ENCODE assay signal across 24 mouse cellular contexts in the genomic region with DNA sequence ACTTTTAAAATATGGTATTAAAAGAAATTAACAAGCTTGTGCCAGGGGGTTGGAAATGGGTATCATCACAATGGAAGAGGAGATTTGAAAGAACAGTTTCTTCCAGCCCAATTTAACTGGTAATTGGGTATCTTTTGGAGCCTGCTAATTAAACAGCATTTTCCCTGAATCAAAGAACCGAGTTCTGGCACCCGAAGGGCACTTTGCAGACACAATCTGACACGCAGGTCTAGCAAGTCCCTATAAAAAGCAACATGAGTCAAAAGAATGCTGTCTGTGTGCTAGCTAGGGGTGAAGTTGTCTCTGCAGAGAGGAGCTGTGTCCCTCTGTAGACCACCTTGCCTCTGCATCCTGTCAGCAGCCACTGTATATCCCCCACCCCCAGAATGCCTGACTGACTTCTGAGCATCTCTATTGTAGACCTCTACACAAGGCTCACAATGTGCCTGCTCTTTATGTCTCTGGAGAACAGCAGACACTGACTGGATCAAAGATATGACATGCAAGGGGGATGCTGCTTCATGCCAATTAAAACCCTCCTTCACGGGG.
DNase-seq lines count a peak whose midpoint lies in the region; ATAC-seq and TF ChIP-seq lines count a peak whose summit lies in the region.
"Had no signal": no experiment of that assay in that cellular context is flagged by ENCODE, and none has a peak within 500 bp of the region (broad histone marks: within the 10 kb centered on the region; RNA-seq: fewer than 3 reads in every experiment).

No protein-coding gene starts in this region.

- H3K36me3 ChIP-seq in heart, embryonic 16.5 days (ENCODE audit: control insufficient read depth, insufficient read depth): no peaks in the 10 kb centered on the region
- no peaks in the 10 kb centered on the region for H3K36me3 ChIP-seq in neural tube, embryonic 15.5 days
- H3K36me3 ChIP-seq in forebrain, postnatal 0 days (ENCODE audit: insufficient read depth): no peaks in the 10 kb centered on the region
- H3K36me3 ChIP-seq: G1E; heart, embryonic 12.5 days; hindbrain, embryonic 12.5 days; limb, embryonic 12.5 days had no signal

- H3K27ac ChIP-seq in heart, embryonic 16.5 days (ENCODE audit: low read length): no peak overlapping the region; the same call in 1 of the 2 replicates
- 0 out of 2 replicates have a peak overlapping the region, but pooled peaks have one; percentile 13 for H3K27ac ChIP-seq in neural tube, embryonic 15.5 days (replicated peaks)
- no peak overlapping the region for H3K27ac ChIP-seq in forebrain, postnatal 0 days (ENCODE audit: low read depth, low read length)
- H3K27ac ChIP-seq: hindbrain, embryonic 12.5 days; limb, embryonic 12.5 days; macrophage had no signal

- H3K9ac ChIP-seq in heart, embryonic 16.5 days (ENCODE audit: low read length): no peak overlapping the region
- H3K9ac ChIP-seq in neural tube, embryonic 15.5 days (replicated peaks): no peak overlapping the region
- no peak overlapping the region for H3K9ac ChIP-seq in forebrain, postnatal 0 days
- H3K9ac ChIP-seq: heart, embryonic 12.5 days; hindbrain, embryonic 12.5 days; limb, embryonic 12.5 days; liver, postnatal 0 days had no signal

- DNase-seq in heart, adult 8-10 months (ENCODE audit: low spot score): no peak
- DNase-seq in neural tube, embryonic 10.5 days (ENCODE audit: extremely low spot score, low spot score): no peak
- DNase-seq in forebrain, postnatal 0 days: peak; percentile 51
- peak; percentile 43 for DNase-seq in telencephalon, adult 2 months (ENCODE audit: low read depth, low spot score)
- DNase-seq in adrenal gland, adult 8-10 months: no peak
- DNase-seq: adrenal gland, adult 2 months; B cell, adult 2 months; cerebellum, adult 8-10 months; kidney, adult 18-20 months; kidney, postnatal 10 days; liver, postnatal 0 days; retina, postnatal 1 day; right cerebral cortex, postnatal 4 days; thymus, adult 2 months had no signal

- no peak overlapping the region for H3K4me2 ChIP-seq in heart, embryonic 16.5 days (ENCODE audit: low read depth, low read length)
- H3K4me2 ChIP-seq in neural tube, embryonic 15.5 days: no peak overlapping the region
- H3K4me2 ChIP-seq in forebrain, postnatal 0 days (ENCODE audit: low read depth): no peak overlapping the region
- H3K4me2 ChIP-seq: heart, embryonic 12.5 days; hindbrain, embryonic 12.5 days; limb, embryonic 12.5 days; liver, embryonic 11.5 days had no signal

- TF ChIP-seq CTCF in forebrain, postnatal 0 days (IDR thresholded peaks at IDR 0.05; ENCODE audit: low read depth): no peak

- H3K27me3 ChIP-seq in heart, embryonic 16.5 days (ENCODE audit: control insufficient read depth, insufficient read depth, low read length): no peaks in the 10 kb centered on the region
- H3K27me3 ChIP-seq in neural tube, embryonic 15.5 days (replicated peaks): no peaks in the 10 kb centered on the region
- H3K27me3 ChIP-seq in forebrain, postnatal 0 days (ENCODE audit: insufficient read depth, low read length): no peaks in the 10 kb centered on the region
- H3K27me3 ChIP-seq: heart, embryonic 12.5 days; hindbrain, embryonic 12.5 days; limb, embryonic 12.5 days had no signal

- peaks cover 2% of the 10 kb centered on the region for H3K9me3 ChIP-seq in heart, embryonic 16.5 days (replicated peaks; ENCODE audit: control insufficient read depth, low read length)
- no peaks in the 10 kb centered on the region for H3K9me3 ChIP-seq in neural tube, embryonic 15.5 days (replicated peaks)
- no peaks in the 10 kb centered on the region for H3K9me3 ChIP-seq in forebrain, postnatal 0 days (ENCODE audit: low read length)
- H3K9me3 ChIP-seq: G1E; hindbrain, embryonic 12.5 days had no signal

- 43% methylated on average over 4 of the region's 4 CpGs for WGBS in heart, embryonic 16.5 days
- WGBS in neural tube, embryonic 15.5 days: 50% methylated on average over 4 of the region's 4 CpGs
- WGBS in forebrain, postnatal 0 days: 12% methylated on average over 4 of the region's 4 CpGs

- H3K4me3 ChIP-seq in heart, embryonic 16.5 days (ENCODE audit: low read length): no peak overlapping the region
- H3K4me3 ChIP-seq in neural tube, embryonic 15.5 days (replicated peaks): no peak overlapping the region
- no peak overlapping the region for H3K4me3 ChIP-seq in forebrain, postnatal 0 days (ENCODE audit: low read depth, low read length)
- H3K4me3 ChIP-seq: heart, embryonic 12.5 days; hindbrain, embryonic 12.5 days; limb, embryonic 12.5 days had no signal

- ATAC-seq in heart, embryonic 16.5 days (replicated peaks; ENCODE audit: extremely low read depth, insufficient read depth, low FRiP score): peak; percentile 52; the same call in 1 of the 2 replicates
- no peak for ATAC-seq in neural tube, embryonic 15.5 days (ENCODE audit: low FRiP score)
- peak; percentile 56 for ATAC-seq in forebrain, postnatal 0 days
- ATAC-seq: inflammation-experienced regulatory T-cells, adult 6 months; liver, postnatal 0 days; lung, postnatal 0 days had no signal

- H3K4me1 ChIP-seq in heart, embryonic 16.5 days (ENCODE audit: control insufficient read depth, insufficient read depth, low read length): peaks cover 22% of the 10 kb centered on the region
- H3K4me1 ChIP-seq in neural tube, embryonic 15.5 days: peaks cover 27% of the 10 kb centered on the region
- H3K4me1 ChIP-seq in forebrain, postnatal 0 days (ENCODE audit: insufficient read depth): no peaks in the 10 kb centered on the region
- H3K4me1 ChIP-seq: limb, embryonic 12.5 days had no signal

Comparison
In these comparisons a context has a peak if more than half of its experiments do, and no peak if none do; other contexts are left out.
1. DNase-seq: peak in forebrain, postnatal 0 days (single experiment) and telencephalon, adult 2 months (single experiment); none in heart, adult 8-10 months (single experiment), neural tube, embryonic 10.5 days (single experiment) and adrenal gland, adult 8-10 months (single experiment).